Mouse (Mus musculus) v-Abl transformed pro-B cells (cell line): ENCODE results near the gene Lims1.

ENCODE experiments used
- in situ Hi-C, 2 experiments: fragments of 400-800 bp; cut with MboI; formaldehyde crosslinking; loops; one replicate each; pipeline ENCODE4 v1.15.1; 2025; ENCODE audit not compliant: unreplicated experiment in 2 of 2

Lims1 gene

GRCm38 (mm10) chr10:58412331-58412730 lies 89.1 kb downstream of the Lims1 start:
- in situ Hi-C loops, result no loop called here

- in situ Hi-C loops, result no loop called here
These were observed 89.6 kb downstream of the Lims1 start for GRCm38 (mm10) chr10:58412852-58413251.

DNA sequence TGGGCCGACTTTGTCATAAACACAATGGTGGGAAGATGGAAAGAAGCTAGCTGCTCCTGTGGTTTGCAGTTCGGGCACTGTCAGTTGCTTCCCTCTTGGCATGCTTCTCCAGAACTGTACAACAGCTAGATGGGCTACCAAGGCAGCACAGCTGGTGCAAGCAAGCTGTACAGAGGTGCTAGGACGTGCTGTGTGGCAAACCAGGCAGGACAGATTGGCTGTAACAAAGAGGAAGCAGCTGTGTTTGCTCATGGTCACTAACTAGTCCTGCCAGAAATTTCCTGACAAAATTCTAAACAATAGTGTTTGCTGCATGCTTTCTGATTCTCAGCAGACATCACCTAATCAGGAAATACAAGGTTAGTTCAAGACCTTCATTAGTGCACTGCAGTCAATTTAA lies 93.4 kb downstream of the Lims1 start:
- in situ Hi-C loops, result no loop called here

GRCm38 (mm10) chr10:58418290-58418971 lies 95.2 kb downstream of the Lims1 start:
- in situ Hi-C loops, result no loop called here

DNA sequence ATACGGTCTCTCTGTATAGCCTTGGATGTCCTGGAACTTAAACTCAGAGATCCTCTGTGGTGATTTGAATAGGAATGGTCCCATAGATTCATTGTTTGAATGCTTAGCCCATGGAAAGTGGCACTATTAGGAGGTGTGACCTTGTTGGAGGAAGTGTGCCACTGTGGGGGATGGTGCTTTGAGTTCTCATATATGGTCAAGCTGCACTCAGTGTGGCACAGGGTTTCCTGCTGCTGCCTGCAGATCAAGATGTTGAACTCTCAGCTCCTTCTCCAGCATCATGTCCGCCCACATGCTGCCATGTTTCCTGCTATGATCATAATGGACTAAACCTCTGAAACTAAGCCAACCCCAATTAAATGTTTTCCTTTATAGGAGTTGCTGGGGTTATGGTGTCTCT lies 104.7 kb downstream of the Lims1 start:
- in situ Hi-C loops, result no loop called here

GRCm38 (mm10) chr10:58445850-58446249 lies 122.6 kb downstream of the Lims1 start:
- in situ Hi-C loops, result loop anchor here in 1 of 2 experiments (5.0 kb wide), 1 partner anchor 79 kb away; no protein-coding TSS in a partner anchor

- in situ Hi-C loops, result loop anchor here in 1 of 2 experiments (5.0 kb wide), 1 partner anchor 79 kb away; no protein-coding TSS in a partner anchor
These were observed 123.4 kb downstream of the Lims1 start, which contains the start of gene Ranbp2 for GRCm38 (mm10) chr10:58446384-58447279. Gene Ranbp2, plus strand, starts transcription at chr10:58446920.

- in situ Hi-C loops, result loop anchor here in 1 of 2 experiments (5.0 kb wide), 1 partner anchor 80 kb away; no protein-coding TSS in a partner anchor
These were observed 124.1 kb downstream of the Lims1 start for GRCm38 (mm10) chr10:58447280-58447781.

- in situ Hi-C loops, result loop anchor here (5.0 to 25.0 kb wide), 3 partner anchors 36 to 939 kb away; no protein-coding TSS in a partner anchor
These were observed 128.3 kb downstream of the Lims1 start for GRCm38 (mm10) chr10:58451575-58451974.

DNA sequence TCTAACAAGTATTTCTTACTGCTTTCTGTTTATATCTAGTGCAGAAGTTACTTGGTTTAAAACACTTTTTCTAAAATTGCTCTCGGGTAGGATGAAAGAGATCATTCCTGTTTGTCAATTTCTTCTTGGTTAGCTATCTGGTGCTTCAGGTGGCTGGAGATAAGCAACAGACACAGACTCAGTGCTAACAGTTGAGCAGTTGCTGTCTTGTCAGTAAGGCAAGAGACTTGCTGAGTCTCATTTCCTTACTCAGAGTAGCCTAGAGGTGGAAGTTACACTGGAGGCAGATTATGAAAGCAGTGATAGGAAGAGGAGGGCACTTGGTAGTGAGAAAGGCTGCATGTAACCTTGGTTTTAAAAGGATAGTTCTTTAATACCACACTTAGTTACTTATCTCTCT lies 128.9 kb downstream of the Lims1 start:
- in situ Hi-C loops, result loop anchor here (5.0 to 25.0 kb wide), 3 partner anchors 35 to 940 kb away; no protein-coding TSS in a partner anchor

- in situ Hi-C loops, result loop anchor here (10.0 to 25.0 kb wide), 2 partner anchors 935 to 948 kb away; no protein-coding TSS in a partner anchor
These were observed 136.6 kb downstream of the Lims1 start for GRCm38 (mm10) chr10:58459896-58460295.
